Mouse (Mus musculus): ENCODE measurements around the gene Atxn2. TPM values are rescaled to one million over a fixed set of nuclear protein-coding genes. Genes with fewer than 3 reads are reported as not detected.

Gene Atxn2
- polyA plus RNA-seq, 1 experiment: 60.6 TPM

DNA sequence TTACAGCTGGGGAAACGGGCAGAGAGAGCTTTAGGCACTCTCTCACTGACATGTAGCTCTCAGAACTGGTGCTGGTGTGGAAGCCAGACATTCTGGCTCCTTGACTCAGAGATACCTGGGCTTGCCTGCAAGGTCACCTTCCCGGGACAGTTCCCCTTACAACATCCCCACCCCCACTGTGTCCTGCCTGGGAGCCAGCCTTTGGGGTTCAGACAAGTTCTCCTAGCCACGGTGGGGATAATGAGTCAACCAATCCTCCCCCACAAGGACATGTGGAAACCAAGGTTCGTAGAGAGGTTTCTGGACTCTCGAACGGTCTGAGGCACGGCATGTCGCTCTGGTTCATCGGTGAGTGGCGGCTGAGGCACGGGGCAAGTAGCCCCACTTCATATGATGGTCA is 145.6 kb downstream of the Atxn2 start:
- H3K4me3 ChIP-seq (replicated peaks; ENCODE audit: control insufficient read depth, low read depth, low read length): no peak overlapping the region
- H3K4me1 ChIP-seq (ENCODE audit: control insufficient read depth, insufficient read depth, low read length): no peaks in the 10 kb centered on the region
- TF ChIP-seq CTCF (IDR thresholded peaks at IDR 0.05; ENCODE audit: control insufficient read depth, insufficient read depth, low read length) (no peak), POLR2A (IDR thresholded peaks at IDR 0.05; ENCODE audit: borderline replicate concordance, control insufficient read depth, low read depth, low read length) (no peak)
- no peak overlapping the region for H3K27ac ChIP-seq (ENCODE audit: control insufficient read depth, insufficient read depth, low read depth, low read length, poor library complexity)
- 76% methylated on average over 11 of the region's 11 CpGs for whole genome bisulfite sequencing

DNA sequence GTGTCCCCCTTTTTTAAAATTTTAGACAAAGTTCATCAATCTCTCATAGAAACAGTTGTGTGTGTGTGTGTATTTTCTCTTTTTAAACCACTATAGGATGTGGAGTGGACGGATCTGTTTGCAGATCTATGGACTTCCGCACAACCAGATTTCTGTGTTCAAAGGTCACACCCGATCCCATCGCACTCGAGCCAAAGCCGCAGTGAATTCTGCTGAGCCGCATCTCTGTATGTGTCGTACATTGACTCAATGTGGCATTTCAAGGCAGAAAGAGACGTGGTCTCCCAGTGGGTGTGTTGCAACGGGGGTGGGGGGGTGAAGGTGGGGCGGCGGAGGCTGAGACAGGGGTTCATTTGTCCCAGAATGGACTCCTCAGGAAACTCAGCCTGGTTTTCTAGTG is 147.3 kb downstream of the Atxn2 start:
- Histone ChIP-seq H3K27ac (ENCODE audit: control insufficient read depth, insufficient read depth, low read depth, low read length, poor library complexity) (no peak overlapping the region), H3K4me3 (replicated peaks; ENCODE audit: control insufficient read depth, low read depth, low read length) (no peak overlapping the region), H3K4me1 (ENCODE audit: control insufficient read depth, insufficient read depth, low read length) (no peaks in the 10 kb centered on the region)
- WGBS: 83% methylated on average over 12 of the region's 12 CpGs
- TF ChIP-seq CTCF (IDR thresholded peaks at IDR 0.05; ENCODE audit: control insufficient read depth, insufficient read depth, low read length) (no peak), POLR2A (IDR thresholded peaks at IDR 0.05; ENCODE audit: borderline replicate concordance, control insufficient read depth, low read depth, low read length) (no peak)

DNA sequence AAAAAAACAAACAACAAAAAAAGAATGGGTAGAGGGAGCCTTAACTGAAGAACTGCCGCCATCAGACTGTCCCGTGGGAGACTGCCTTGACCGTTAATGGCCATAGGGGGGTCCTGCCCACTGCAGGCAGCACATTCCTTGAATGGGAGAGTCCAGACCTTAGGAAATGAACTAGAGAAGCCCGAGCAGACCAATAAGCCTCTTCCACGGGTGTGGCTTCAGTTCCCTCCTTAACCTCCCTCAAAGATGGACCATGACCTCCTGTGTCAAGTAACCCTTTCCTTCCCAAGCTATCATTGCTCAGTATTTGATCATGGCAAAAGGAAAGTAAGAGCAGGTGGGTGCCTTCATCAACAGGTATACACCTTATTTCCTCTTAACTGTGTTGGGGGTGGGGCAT is 150.8 kb downstream of the Atxn2 start:
- 52% methylated on average over 5 of the region's 5 CpGs for WGBS
- Histone ChIP-seq H3K27ac (ENCODE audit: control insufficient read depth, insufficient read depth, low read depth, low read length, poor library complexity) (no peak overlapping the region), H3K4me1 (ENCODE audit: control insufficient read depth, insufficient read depth, low read length) (no peaks in the 10 kb centered on the region), H3K4me3 (replicated peaks; ENCODE audit: control insufficient read depth, low read depth, low read length) (no peak overlapping the region)
- TF ChIP-seq CTCF (IDR thresholded peaks at IDR 0.05; ENCODE audit: control insufficient read depth, insufficient read depth, low read length): no peak
- TF ChIP-seq POLR2A (IDR thresholded peaks at IDR 0.05; ENCODE audit: borderline replicate concordance, control insufficient read depth, low read depth, low read length): no peak

- no peak overlapping the region for H3K4me3 ChIP-seq (replicated peaks; ENCODE audit: control insufficient read depth, low read depth, low read length)
- H3K4me1 ChIP-seq (ENCODE audit: control insufficient read depth, insufficient read depth, low read length): no peaks in the 10 kb centered on the region
- 28% methylated on average over 8 of the region's 11 CpGs for whole genome bisulfite sequencing
- no peak overlapping the region for H3K27ac ChIP-seq (ENCODE audit: control insufficient read depth, insufficient read depth, low read depth, low read length, poor library complexity)
- no peak for TF ChIP-seq POLR2A (IDR thresholded peaks at IDR 0.05; ENCODE audit: borderline replicate concordance, control insufficient read depth, low read depth, low read length)
- TF ChIP-seq CTCF (IDR thresholded peaks at IDR 0.05; ENCODE audit: control insufficient read depth, insufficient read depth, low read length): no peak
Measured at GRCm38 (mm10) chr5:121864330-121864729, 153.2 kb downstream of the Atxn2 start.

Other genes with a start within 250 kb of the Atxn2 start
- not detected in 2 replicates for gene Adam1b, start 207.9 kb upstream of the Atxn2 start, polyA plus RNA-seq (2011; ENCODE audit: insufficient read depth, insufficient read length, low replicate concordance, missing spikeins)
- gene Adam1a, start 165.9 kb upstream of the Atxn2 start, polyA plus RNA-seq (2011; ENCODE audit: insufficient read depth, insufficient read length, low replicate concordance, missing spikeins): 2.6 and 2.7 TPM in 2 replicates
- gene Gm42878, start 165.9 kb upstream of the Atxn2 start, polyA plus RNA-seq (2011; ENCODE audit: insufficient read depth, insufficient read length, low replicate concordance, missing spikeins): 0.23 TPM in 1 of 2 replicates, not detected in the other
- gene Mapkapk5, start 165.4 kb upstream of the Atxn2 start, polyA plus RNA-seq (2011; ENCODE audit: insufficient read depth, insufficient read length, low replicate concordance, missing spikeins): 40.3 and 47.4 TPM in 2 replicates
- gene Aldh2, start 117.5 kb upstream of the Atxn2 start, polyA plus RNA-seq (2011; ENCODE audit: insufficient read depth, insufficient read length, low replicate concordance, missing spikeins): 151 and 336 TPM in 2 replicates
- 1.3 and 2.1 TPM in 2 replicates for gene Acad12, start 92.4 kb upstream of the Atxn2 start, polyA plus RNA-seq (2011; ENCODE audit: insufficient read depth, insufficient read length, low replicate concordance, missing spikeins)
- 2.6 and 8.6 TPM in 2 replicates for gene Acad10, start 50.8 kb upstream of the Atxn2 start, polyA plus RNA-seq (2011; ENCODE audit: insufficient read depth, insufficient read length, low replicate concordance, missing spikeins)
- 18.7 and 23.4 TPM in 2 replicates for gene Brap, start 50.8 kb upstream of the Atxn2 start, polyA plus RNA-seq (2011; ENCODE audit: insufficient read depth, insufficient read length, low replicate concordance, missing spikeins)
- gene Sh2b3, start 126.3 kb downstream of the Atxn2 start, polyA plus RNA-seq (2011; ENCODE audit: insufficient read depth, insufficient read length, low replicate concordance, missing spikeins): 17.1 and 36.8 TPM in 2 replicates
- gene Pheta1, start 137.6 kb downstream of the Atxn2 start, polyA plus RNA-seq (2011; ENCODE audit: insufficient read depth, insufficient read length, low replicate concordance, missing spikeins): 2.6 and 6.7 TPM in 2 replicates